Mouse (Mus musculus) left cerebral cortex, adult 18-20 months (tissue): Measurements from ENCODE around the gene Gpat3. TPM values are rescaled to one million over a fixed set of nuclear protein-coding genes. Genes with fewer than 3 reads are reported as not detected.

Experiments used
- DNase-seq, 2 experiments: peaks; one replicate each; pipeline ENCODE4 v3.0.0; 2021 to 2022; ENCODE audit warnings: low spot score in 2 of 2, mixed read lengths in 1 of 2
- total RNA-seq, 2 experiments: library from RNA; stranded (reverse); gene quantifications; 2 replicates each; pipeline ENCODE4 v1.2.3; 2021

The Gpat3 gene
- total RNA-seq, 2 experiments from 2014 or later, result 5.6 to 7.9 TPM

DNA sequence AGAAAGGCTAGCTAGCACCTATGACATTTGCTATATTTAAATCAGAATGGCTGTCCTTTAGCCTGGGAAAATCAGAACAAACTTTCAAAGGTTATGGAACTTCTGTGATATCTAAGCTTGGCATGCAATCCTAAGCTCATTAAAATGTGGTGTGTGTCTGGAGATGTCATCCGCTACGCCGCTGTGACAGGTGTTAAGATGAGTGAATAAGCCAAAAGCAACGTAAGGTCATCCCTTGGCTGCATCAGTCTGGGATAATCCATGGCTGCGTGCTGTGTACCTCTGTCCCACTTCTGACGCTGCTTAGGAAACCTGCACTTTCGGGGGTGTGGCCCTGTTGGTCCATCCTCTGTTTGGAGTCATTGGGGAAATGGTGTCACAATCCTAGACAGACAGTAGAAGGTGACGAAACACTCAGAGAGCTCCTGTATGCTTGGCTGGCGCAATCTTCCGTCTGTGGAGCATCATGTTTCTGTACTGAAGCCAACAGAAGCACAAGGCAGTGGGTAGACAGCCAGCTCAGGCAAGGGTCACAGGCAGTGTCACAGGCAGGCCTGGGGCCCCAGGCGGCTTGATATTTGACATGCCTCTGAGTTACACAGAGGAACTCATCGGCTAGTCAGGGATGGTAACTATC, 15.0 kb downstream of the Gpat3 start:
- DNase-seq, result no peak

DNA sequence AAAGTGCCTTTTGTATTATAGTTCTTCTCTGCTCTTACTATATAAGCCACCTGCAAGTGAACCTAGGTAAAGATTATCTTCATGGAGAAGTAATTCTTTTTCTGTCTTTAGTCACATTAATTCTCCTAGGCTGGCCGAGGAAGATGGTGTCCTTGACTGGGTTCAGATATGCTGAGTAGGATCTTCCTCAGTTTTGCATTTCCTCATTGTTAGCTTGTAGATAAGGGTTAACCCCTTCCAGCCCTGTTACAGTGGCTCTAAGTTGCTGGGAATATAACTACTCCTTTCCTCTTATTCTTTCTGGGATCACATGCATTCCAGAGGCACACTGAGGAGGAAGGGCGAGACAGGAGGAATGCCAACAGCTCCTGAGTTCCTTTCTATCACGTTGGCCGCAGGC, 15.6 kb downstream of the Gpat3 start:
- no peak for DNase-seq

DNA sequence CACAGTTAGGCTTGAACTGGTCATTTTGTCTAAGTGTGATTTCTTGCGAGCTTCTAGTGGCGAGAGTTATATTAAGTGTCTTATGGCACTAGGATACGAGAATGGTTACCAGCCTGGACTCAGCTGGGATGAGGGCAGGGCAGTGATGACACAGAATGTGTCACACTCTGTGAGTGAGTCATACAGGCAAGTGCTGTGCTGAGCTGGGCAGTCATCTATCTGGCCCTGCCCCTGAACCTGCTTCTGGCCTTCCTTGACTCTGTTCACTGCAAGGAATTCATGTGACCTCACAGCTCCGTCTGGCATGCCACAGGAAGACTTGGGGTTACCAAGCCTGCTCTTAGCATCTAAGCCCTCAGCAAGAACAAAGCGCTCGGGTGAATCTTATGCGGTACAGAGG, 16.3 kb downstream of the Gpat3 start:
- no peak for DNase-seq

DNA sequence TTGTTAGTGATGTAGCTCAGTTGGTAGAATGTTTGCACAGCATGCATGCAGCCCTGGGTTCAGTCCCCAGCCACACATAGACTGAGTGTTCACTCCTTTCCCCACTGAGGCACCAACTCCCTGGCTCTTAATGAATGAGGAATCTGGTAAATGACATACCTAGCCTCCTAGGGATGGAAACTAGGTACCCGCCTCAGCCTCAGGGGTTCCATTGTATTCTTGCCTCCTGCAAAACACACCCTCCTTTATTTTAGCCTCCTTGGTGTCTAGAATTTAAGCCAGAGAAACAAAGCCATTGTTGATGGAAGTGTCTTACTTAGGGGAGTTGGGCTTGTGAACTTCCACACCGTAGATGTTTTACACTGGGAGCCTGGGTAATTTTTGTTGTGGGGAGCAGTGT, 17.6 kb downstream of the Gpat3 start:
- DNase-seq, result no peak

DNA sequence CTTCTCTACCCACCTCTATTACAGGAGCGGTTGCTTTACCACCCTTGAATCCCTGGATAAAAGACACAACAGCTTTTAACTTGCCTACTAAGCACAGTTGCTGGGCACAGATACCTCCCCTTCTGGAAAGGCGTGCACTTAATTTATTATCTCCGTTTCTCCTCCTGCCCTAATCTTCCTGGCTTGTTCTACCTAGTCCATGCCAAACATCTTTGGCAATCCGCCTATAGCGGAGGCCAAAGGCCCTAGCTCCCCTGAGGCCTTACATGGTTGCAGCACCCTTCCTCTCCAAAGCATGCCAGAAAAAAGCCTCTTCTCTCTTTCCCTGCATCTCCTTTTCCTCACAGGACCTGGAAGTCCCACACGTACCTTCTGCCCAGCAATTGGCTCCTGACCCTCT, 18.9 kb downstream of the Gpat3 start:
- DNase-seq, result no peak

DNA sequence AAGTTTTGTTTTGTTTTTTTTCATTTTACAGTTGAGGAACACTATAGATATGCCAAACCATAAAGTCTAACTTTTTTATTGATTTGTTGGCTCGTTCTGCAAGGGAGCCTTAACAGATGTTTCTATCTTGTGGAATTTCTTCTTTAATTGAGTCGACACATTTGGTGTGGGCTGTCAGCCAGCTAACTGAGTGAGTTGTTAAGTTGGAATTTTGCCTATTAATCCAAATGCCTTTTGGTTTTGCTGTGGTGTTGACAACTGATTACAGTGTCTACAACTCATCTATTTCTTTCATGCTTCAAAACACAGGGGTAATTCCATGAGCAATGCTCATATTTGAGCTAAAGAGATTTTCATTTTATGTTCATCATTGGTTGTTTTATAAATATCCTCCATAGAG, 20.7 kb downstream of the Gpat3 start:
- DNase-seq, result no peak

DNA sequence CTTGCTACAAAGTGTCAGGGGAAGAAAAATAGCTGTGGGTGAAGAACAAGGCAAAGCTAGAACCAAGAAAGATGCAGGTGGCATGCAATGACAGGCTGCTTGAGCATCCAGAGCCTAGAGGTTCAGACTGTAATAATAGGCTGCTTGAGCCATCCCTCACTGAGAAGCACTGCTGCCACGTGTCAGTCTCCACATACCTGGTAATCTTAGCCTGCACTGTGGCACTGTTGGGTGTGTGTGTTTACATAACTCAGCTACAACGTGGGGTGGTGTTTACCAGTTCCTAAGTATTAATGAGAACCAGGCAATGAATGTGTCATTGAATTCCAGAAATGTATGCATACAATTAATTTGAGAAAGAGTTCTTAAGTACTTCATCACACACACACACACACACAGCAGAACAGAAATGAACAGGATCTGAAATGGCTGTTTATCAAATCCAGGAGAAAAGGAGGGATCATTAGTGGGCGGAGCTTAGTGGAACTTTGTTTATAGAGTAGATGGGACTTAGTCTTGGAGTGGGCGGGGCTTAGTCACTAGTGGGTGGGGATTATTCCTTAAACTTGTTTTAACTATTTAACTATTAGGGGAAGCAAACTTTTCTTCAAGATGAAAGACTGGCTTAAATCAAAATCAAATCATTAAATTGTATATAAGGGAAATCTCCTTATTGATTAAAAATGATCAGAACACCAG, 23.8 kb downstream of the Gpat3 start:
- DNase-seq, result no peak

DNA sequence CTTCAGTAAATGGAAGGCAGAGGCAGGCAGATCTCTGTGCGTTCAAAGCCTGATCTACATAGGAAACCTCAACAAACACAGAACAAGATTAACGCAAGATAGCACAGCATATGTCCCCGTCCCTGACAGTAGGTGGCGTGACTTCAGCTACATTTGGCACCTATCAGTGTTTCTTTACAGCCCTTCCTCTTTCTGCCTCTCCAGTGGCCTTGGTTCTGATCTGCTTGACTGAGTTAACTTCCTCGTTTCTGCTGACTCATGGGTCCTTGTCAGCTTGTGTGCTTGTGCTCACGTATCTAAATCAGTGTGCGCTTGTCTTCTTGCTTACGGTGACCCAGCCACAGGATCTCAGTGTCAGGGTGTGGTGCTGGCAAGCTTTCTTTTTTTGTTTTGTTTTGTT, 26.5 kb downstream of the Gpat3 start:
- DNase-seq, result no peak

DNA sequence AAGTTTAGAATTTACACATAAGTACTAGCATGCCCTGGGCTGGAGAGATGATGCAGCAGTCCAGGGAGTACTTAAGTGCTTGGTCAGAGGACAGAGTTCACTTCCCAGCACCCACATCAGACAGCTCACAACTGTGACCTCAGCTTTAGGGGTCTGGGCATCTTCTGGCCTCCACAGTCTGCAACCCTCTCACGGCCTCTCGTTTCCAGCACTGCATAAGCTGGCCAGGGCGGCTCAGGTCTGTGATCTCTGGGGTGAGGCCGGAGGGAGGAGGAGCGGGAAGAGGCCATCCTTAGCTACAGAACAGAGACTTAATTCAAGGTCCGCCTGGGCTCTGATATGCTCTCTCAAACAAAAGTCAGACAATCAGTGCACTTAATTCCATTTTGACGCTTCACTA, 29.2 kb downstream of the Gpat3 start:
- DNase-seq, result no peak

DNA sequence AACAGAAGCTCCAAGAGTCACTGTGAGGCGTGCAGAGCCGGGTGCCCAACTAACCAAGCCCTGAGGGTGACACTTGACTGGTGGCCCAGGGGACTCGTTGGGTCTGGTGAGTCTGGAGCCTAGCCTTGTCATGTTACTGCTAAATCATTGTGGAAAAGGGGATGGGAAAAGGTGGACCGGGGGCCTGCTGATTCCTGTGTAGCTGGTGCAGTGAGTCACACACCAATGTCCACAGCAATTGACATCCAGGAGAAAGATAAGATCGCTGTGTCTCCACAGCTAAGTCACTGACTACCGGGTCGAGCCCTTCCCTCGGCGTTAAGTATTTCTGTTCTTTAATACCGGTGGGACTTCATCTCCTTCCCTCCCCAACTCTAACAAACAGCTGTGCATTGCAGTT, 29.7 kb downstream of the Gpat3 start:
- no peak for DNase-seq

DNA sequence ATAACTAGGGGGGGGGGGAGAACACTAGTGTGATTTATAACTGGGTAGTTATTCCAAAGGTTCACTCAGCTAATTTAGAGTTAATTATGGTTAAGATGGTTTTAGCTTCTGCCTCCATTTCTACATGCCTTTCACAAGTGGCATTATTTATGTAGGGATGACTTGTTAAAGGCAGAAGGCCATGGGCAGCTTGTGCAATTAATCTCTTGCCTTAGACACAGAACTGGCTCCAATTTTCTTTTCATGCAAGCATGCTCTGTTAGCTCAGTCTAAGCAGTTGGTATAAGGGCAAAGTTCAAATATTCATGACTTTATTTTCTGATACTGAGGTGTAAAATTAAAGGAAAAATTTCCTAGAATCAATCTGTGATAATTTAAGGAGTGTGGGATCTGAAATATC, 31.5 kb downstream of the Gpat3 start:
- no peak for DNase-seq

DNA sequence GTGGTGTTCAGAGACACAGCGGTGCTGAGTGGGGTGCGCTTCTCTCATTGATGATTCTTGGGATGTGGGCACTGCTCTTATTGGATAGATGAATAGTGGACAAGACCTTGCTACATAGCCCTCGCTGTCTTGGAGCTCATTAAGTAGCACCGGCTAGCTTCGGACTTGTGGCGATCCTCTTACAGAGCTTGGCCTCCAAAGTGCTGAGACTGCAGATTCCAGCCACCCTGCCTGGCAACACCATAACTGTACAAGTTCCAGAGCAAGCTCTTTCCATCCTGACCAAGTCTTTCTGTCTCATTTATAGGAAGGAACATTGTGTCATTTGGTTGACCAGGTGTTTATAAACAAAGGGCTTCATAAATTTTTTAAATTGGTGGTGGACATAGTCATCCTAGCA, 39.7 kb downstream of the Gpat3 start:
- DNase-seq, result no peak

DNA sequence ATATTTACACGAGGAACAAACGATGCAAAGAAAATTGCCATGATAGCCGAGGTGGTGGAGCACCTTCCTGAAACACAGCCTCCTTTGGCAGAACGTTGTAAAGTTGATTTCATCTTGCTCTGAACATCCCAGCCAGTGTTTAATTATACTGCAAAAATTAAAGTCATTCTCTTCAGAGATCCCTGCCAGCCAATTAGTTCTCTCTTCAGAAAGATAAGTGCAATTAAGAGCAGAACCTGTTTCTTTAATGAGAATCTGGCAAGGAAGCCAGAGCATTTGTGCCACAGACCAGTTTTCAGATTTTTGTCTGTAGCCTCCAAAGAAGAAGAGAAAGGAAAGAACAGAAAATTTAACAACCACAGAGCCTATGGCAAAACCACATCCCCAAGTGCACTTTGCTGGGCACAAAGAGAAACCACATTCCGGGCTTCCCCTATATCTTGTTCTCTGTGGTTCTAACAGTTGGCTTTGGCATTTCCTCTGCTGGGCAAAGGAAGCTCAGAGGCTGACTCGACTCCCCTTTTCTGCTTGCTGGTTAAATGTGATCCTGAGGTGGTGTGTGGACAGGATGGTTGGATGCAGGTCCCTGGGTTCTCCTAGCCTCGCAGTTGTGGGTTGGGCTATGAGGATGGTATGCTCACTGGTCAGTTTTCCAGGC, 40.9 kb downstream of the Gpat3 start:
- no peak for DNase-seq

DNA sequence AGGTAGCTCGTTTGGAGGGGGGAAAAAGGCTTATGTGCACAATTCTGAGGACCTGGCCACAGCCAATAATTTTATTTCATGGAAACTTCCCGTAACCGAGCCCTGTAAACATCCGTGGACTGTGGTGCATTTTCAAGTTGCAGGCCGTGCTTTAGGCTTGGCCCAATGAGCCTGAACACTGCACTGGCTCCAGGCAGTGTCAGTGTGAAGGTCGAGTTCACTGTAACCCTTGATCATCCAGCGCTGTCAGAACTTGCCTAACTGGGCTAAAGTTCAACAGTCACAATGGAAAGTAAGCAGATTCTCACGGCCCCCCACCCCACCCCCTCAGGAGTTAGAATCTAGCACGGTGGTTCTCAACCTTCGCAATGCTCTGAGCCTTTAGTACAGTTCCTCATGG, 50.7 kb downstream of the Gpat3 start:
- DNase-seq, result no peak

DNA sequence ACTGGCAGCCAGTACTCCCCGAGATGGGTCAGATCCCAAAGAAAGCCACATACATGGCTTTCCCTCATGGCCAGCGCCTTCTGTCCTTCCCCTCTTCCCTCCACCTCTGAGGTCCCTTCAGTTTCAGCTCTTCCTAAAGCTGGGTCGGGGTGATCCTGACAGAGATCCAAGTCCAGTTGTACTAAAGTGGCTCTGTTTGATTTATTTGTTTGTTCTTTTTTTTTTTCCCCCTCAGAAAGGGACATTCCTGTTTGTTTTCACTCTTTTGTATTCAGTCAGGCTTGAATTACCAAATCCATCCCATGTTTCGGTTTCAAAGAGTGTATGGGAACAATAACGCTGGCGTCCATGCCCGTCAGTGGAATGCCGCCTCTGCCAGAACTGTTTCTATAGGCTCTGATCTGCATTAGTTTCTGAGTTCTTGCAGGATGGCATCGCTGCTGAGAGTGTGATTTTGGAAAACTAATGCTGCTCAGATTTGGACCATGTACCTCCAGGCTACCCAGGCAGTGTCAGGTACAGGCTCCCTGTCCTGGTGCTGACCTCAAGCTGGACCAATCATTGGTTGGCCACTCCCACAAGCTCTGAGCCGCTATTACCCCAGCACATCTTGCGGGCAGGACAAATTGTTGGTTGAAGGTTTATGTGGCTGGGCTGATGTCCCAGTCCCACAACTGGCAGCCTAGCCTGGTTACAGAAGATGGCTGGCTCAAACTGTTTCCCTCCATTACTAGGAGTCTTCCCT, 54.4 kb downstream of the Gpat3 start:
- DNase-seq, result no peak

DNA sequence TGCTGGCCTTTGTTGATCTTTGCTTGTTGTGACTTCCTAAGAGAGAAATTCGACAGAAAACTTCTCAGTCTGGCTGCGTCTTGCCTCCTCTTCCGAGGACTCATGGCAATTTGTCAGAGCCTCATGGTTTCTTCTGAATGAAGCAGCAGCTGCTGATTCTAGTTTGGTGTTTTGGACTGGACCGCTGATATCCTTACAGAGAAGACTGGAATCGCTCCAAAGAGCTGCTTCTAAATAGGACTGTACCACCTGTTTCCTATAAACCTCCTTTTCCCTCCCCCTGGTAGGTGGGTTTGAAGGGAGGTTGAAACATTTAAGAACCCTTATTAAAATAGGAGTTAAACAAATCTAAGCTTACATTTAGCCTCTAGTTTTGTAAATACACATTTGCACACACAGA, 55.5 kb downstream of the Gpat3 start:
- no peak for DNase-seq

DNA sequence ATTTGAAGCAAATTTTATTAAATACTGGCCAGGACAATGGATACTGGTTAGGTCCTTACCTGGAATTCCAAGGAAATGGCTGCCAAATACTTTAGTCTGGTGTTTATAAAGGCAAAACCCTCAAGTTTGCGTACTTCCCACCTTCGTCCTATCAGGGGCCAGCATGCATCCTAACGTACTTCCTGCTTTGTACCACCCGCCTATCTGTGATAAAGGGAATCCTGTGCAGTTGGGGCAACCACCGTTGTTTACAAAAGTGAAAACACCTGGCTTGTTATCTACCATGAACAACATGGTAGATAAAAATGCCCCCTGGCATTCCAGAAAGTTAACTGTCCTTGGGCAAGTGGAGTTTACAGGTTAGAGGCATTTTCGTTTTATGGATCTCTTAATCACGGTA, 63.0 kb downstream of the Gpat3 start:
- no peak for DNase-seq

DNA sequence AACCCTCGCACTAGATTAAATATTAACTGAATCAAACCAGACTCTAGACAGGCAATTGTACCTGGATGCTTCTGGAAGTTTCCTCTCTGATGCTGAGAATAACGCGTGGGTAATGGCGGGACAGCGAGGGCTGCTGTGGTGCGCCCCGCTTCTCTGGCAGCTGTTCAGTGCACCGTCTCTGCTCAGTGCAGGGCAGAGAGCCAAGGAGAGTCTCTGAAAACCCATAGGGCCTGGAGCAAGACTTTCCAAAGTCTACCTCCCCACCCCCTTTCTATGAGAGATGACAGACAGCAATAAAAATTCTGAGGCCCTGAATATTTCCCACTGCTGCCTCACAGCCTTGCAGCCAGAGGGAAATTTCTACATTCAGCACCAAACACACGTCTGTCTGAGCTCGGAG, 63.4 kb downstream of the Gpat3 start:
- no peak for DNase-seq

DNA sequence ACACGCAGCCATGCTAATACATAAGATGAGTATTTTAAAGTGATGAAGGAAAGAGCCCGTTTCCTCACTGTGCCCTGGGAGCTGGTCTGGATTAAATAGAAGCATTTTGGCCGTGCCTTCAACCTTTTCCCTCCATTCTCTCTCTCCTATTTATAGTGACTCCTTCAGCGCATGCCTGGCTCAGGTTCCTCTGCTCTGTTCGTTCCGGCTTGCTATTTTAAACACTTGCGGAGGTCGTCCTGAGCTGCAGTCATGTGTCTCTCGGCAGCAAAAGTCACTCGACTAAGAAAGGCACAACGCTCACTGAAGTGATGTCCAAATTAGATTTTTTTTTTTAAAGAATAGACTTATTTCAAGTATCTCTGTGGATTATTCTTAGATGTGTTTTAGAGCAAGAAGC, 64.2 kb downstream of the Gpat3 start:
- peak; percentile 13 to 26 for DNase-seq

DNA sequence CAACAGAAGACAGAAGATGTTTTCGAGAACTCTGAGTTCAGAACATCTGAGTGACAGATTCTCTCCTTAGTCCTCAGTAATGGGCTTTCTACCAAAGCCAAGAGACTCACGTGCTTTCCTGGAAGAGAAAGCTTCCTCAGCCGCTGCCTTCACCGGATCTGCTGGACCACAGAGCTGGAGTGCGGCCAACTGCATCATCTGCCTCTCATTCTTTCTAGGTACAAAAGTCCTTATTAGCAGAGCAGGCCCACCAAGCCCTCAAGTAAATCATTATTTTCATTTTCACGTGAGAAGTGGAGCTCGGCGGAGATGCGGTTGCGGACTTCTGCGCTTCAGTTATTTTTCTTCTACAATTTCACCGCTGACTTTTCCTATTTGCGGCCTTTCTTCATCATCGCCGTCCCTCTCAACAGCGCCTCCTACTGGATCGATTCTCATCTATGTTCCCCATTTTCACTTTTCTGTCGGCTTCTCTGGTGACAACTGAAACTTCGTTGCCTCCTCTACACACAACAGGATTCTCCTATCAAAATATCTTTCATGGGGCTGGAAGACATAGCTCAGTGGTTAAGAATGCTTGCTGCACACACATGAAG, 66.1 kb downstream of the Gpat3 start:
- DNase-seq, result no peak

DNA sequence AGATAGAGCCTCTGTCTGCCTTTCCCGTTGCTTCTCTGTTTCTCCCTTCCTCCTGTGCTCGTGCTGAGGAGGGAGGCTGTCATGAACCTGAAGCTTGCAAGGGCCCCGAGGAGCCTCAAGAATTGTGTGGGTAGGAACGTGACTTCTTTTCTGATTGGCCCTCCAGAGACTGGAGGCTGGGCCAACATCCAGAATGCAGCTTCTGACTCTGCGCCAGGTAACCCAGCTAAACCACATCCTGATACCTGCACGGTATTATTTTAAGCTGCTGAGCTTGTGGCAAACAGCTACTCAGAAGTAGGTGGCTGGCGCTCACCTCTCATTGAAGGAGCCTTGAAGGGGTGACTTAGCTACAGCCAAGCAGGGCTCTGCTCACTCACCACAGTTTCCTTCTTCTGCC, 66.9 kb downstream of the Gpat3 start:
- DNase-seq, result no peak

DNA sequence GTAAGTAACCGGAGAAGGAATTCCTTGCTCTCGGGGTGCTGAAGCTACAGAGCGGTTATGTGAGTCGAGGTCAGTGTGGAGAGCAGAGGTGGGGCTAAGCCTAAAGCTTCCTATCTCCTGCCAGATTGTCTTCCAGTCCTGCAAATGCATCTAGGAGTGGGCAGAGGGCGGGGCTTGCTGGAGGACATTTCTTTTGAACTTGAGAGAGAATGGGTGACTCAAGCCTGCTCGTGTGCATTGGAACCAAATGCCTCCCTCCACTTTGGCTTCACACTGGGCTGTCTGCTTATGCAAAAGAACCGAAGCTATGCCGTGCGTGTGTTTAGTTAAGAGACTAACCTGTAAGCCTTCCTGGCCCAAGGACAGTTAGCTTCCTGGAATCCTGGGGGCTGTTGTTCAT, 67.8 kb downstream of the Gpat3 start:
- DNase-seq, result no peak
